Mouse (Mus musculus) gastrocnemius, postnatal 10 days (tissue): ENCODE data around the gene 4933434E20Rik. TPM values are rescaled to one million over a fixed set of nuclear protein-coding genes. Genes with fewer than 3 reads are reported as not detected.

Source experiments
- DNase-seq: peaks from one replicate; pipeline ENCODE4 v3.0.0; 2021; ENCODE audit warnings: mixed read lengths
- long read RNA-seq, 2 experiments: library from polyadenylated mRNA; stranded (forward); transcript quantifications; one replicate each; pipeline ENCODE4 v2.0.0; 2021
- total RNA-seq, 2 experiments: library from RNA; stranded (reverse); gene quantifications; 2 replicates each; pipeline ENCODE4 v1.2.3; 2021

Gene 4933434E20Rik
- 10 to 100 TPM; 47.4 to 54.0 TPM for total RNA-seq
- long read RNA-seq, experiment 1, transcript 4933434E20Rik-206 (7 exons, 2,510 nt), result major isoform, 15 of 16 reads
- long read RNA-seq, experiment 1, partial matches to known transcripts, result 0 of 16 reads
- long read RNA-seq, experiment 1, other reads (novel, unspliced or antisense), result 0 of 16 reads
- long read RNA-seq, experiment 2, transcript 4933434E20Rik-206 (7 exons, 2,510 nt), result major isoform, 12 of 18 reads
- long read RNA-seq, experiment 2, partial matches to known transcripts, result 3 of 18 reads
- long read RNA-seq, experiment 2, other reads (novel, unspliced or antisense), result 3 of 18 reads

- DNase-seq, result peak; percentile 67
These were observed at the start of gene 4933434E20Rik for GRCm38 (mm10) chr3:90051441-90052350. 4933434E20Rik (plus strand) TSS chr3:90051636.

GRCm38 (mm10) chr3:90004091-90004796 is 47.2 kb upstream of the 4933434E20Rik start:
- DNase-seq, result no peak

- DNase-seq, result no peak
These were observed 41.1 kb upstream of the 4933434E20Rik start for GRCm38 (mm10) chr3:90010291-90010690.

DNA sequence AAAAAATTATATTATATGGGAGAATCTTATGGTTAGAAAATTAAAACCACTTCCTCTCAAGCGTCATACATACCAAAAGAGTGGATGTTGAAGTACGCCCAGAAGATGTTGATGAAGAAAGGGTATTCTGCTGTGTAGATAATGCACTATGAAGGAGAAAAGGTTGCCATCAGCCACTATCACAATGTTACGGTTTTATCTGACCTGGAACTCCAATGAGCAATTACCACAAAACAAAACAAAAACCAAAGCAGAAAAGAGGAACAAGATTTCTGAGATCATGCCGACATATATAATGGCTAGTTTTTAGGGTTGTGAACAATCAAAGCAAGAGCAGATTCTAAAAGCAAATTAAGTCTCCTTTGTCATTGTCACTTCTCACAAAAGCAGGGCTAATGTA is 34.8 kb upstream of the 4933434E20Rik start:
- DNase-seq, result no peak

DNA sequence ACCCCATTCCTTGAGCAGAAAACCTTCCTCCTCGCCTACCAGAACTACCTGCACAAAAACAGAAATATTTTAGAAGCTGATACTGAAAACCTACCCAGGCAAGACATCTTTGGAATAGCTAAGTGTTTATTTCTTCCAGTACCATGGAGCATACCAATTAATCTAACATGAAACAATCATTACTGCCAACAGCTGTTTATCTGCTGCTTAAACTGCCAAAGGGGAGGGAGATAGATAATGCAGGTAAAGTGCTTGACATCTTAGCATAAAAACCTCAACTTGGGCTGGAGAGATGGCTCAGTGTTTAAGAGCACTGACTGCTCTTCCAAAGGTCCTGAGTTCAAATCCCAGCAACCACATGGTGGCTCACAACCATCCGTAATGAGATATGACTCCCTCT is 16.8 kb upstream of the 4933434E20Rik start:
- no peak for DNase-seq

DNA sequence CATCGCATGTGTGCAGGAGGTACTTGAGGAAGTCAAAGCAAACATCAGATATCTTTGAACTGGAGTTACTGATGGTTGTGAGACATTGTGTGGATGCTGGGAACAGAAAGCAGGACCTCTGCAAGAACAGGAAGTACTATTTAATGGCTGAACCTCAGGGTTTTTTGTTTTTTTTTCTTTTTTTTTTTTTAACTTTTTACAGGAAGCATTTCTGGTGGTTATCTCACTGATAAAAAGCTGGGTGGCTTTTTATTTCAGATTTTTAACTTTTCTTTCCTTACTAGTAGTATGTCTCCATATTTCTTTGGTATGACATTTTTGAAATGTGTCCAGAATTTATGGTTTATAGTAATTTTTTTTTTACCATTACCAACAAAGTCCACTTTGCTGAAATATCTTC is 15.2 kb upstream of the 4933434E20Rik start:
- no peak for DNase-seq

GRCm38 (mm10) chr3:90049691-90050090 is 1.7 kb upstream of the 4933434E20Rik start:
- no peak for DNase-seq

DNA sequence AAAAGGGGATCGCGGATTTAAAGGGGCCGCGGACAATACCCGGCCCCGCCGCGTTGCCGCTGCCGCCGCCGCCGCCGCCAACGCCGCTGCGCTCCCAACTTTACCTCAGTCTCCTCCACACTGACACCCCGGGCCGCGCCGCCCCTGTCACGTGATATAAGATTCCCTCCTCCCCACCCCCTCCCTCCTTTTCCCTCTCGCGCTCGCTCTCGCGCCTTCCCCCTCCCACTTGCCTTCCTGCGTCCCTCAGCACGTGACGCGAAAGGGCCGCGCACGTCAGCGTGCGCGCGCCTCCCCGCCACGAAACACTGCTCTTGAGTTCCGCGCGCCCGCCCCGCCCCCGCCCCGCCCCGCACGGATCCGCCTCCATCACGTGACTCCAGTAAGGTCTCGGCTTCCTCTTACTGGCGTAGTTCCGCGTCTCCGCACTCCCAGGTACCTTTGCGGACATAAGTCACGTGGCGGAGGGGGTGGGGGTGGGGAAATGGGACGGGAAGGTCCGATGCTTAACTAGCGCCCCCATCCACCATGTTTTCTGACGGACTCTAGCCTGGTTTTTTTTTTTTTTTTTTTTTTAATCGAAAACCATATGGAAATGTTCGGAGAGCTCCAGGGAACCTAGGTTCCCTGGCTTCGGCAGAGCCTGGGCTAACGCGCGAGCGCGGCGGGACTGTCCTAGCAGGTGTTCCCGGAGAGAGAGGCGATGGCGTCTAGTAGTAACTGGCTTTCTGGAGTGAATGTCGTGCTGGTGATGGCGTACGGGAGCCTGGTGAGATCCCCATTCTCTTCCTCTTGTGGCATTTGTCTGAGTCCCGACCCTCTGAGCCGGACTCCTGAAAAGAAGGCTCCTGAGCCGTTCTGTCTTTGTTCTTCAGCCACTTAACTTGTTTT is 1.2 kb downstream of the 4933434E20Rik start, which contains the start of gene Ubap2l:
Ubap2l (minus strand) TSS at position 278 of the 891 bp plus-strand sequence.
- DNase-seq, result peak; percentile 91

DNA sequence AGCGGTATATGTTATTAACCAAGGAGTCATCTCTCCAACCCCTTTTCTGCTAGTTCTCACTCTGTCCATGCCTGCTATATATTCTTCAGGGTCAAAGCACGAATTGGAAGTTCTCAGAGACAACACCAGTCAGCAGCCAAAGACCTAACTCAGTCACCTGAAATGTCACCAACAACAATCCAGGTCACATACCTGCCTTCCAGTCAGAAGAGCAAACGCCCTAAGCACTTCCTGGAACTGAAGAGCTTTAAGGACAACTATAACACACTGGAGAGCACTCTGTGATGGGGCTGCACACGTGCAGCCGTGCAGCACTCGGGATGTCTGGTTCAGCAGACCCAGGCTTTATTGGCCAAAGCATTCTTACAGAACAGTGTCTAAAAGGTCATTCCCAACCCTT is 10.1 kb downstream of the 4933434E20Rik start:
- no peak for DNase-seq

DNA sequence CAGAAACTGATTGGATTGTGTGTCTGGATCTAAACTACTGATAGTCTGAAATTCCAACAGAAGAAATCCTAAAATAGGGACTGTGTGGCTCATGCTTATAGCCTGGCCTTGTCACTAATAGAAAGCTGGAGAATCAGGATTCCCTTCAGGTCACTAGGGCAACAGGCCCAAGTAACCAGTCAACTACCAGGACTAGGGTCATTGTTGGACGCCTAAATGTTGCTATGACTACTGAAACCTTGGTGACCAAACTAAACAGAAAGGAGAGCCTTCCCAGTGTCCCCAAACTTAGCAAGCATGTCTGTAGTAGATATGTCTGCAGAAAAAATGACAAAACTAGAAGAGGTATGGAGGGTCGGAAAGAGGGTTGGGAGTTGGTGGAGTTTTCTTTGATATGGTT is 11.1 kb downstream of the 4933434E20Rik start:
- no peak for DNase-seq

GRCm38 (mm10) chr3:90064383-90064782 is 12.9 kb downstream of the 4933434E20Rik start:
- no peak for DNase-seq

DNA sequence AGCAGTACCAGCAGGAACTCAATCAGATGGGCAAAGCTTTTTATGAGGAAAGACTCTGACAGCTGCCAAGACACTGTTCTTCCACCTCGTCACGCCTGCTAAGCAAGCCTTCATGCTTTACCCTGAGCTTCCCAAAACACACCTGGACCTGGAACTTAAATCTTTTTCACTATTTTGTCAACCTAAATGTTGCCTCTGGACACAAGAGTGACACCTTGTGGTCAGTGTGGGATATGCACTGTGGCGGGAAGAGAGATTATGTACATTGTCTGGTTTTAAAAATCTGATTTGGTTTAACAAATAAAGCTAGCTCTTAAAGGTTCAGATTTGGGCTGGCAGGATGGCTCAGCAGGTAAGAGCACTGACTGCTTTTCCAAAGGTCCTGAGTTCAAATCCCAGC is 14.1 kb downstream of the 4933434E20Rik start:
- DNase-seq, result peak; percentile 30

- no peak for DNase-seq
These were observed 16.4 kb downstream of the 4933434E20Rik start for GRCm38 (mm10) chr3:90067851-90068250.

DNA sequence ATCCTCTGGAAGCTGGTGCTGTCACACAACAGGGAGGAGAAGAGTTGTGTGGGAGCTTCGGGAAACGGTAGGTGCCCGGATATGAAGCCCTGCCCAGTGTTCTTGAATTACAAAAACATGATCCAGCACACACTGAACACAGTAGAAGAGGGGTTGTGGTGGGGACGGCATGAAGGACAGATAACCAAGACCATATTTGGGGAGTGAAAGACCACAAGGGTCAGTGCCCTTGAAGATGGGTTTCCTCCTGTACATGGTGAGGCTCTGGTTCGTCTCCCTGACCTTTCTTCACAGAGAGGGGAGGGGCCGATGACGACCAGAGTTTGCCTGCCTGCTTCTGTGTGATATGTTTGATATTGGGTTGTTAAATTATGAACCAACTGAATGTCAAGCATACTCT is 18.3 kb downstream of the 4933434E20Rik start:
- no peak for DNase-seq

DNA sequence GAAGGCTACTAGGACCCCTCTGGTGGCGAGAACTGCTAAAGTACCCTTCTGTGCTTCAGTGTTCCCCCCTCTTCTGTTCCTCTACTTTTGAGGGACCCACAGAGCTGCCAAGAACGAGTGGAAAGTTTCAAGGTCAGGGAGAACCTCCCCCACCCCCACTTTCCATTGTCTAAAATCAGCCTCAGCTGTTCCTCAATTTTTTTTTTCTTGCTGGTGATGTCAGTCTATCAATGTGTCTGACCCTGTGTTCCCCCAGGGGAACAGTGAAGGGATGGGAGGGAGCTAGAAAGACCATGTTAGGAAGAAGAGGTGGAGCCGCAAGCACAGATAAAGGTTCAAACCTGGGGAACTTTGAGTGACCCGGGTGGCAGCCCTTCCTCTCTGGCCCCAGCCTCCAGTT is 20.9 kb downstream of the 4933434E20Rik start, which contains the start of gene Tpm3:
Tpm3 (plus strand) TSS at position 356 of the 400 bp plus-strand sequence.
- no peak for DNase-seq

- DNase-seq, result peak; percentile 82
These were observed 25.7 kb downstream of the 4933434E20Rik start for GRCm38 (mm10) chr3:90076921-90077716.

- DNase-seq, result no peak
These were observed 26.8 kb downstream of the 4933434E20Rik start for GRCm38 (mm10) chr3:90078224-90078623.

GRCm38 (mm10) chr3:90079133-90079762 is 27.8 kb downstream of the 4933434E20Rik start:
- DNase-seq, result peak; percentile 80

GRCm38 (mm10) chr3:90079763-90080497 is 28.5 kb downstream of the 4933434E20Rik start:
- DNase-seq, result peak; percentile 63
